Mouse (Mus musculus) telencephalon, adult 2 months (tissue): ENCODE results near the gene Tnfaip6.
"Not testable (repeated sequence)": the region's sequence is repeated elsewhere in the genome, so short reads cannot be mapped to it uniquely, and the experiment has no call there.

Experiments used
- DNase-seq: peaks from one replicate; pipeline ENCODE4 v3.0.0-alpha.2; 2011; ENCODE audit warnings: low read depth, low spot score

Tnfaip6 gene

GRCm38 (mm10) chr2:52037882-52038281 is at the start of gene Tnfaip6:
Gene Tnfaip6, plus strand, starts transcription at chr2:52038009.
- no peak for DNase-seq

- DNase-seq: no peak
Observed at GRCm38 (mm10) chr2:51989559-51989958, 48.2 kb upstream of the Tnfaip6 start.

- no peak for DNase-seq
Observed at GRCm38 (mm10) chr2:51991447-51991846, 46.4 kb upstream of the Tnfaip6 start.

- peak; percentile 34 for DNase-seq
Observed at GRCm38 (mm10) chr2:51999996-52000395, 37.8 kb upstream of the Tnfaip6 start.

DNA sequence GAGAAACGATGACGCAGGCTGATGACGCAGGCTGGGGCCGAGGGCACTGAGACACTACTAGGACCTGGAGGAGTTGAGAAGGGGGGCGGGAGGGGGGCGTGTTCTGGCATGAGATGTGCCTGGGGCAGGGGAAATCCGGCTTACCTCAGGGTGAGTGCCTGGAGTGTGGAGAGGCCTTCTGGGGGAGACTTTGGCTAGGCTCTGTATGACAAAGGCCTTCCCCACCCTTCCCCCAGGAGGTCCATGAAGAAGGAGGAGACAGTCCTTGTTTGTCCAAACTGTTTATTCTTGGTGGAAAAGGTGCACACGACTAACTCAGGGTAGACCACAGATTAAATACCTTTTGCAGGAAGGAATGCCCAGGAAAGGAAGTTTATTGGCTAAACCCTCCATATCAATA is 36.3 kb upstream of the Tnfaip6 start:
- no peak for DNase-seq

GRCm38 (mm10) chr2:52002299-52002698 is 35.5 kb upstream of the Tnfaip6 start:
- DNase-seq: not testable (repeated sequence)

DNA sequence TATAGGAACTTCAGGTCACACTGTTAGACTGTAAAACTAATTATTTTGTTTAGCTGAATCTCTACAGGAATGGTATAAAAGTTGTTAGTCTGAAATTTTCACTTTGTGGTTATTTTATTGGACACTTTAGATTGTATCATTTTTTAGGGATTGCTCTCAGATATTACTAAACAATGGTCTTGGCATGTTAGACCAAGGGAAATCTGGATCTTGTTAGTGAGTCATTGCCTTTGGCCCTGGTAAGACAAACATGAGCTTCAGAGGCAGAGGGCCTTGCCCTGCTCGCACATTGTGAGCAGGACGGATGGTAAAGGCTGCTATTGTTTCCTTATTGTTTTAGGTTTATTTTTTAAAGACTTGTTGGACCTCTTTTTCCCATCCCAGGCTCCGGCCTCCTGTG is 31.4 kb upstream of the Tnfaip6 start:
- DNase-seq: no peak

GRCm38 (mm10) chr2:52011820-52012219 is 26.0 kb upstream of the Tnfaip6 start:
- not testable (repeated sequence) for DNase-seq

DNA sequence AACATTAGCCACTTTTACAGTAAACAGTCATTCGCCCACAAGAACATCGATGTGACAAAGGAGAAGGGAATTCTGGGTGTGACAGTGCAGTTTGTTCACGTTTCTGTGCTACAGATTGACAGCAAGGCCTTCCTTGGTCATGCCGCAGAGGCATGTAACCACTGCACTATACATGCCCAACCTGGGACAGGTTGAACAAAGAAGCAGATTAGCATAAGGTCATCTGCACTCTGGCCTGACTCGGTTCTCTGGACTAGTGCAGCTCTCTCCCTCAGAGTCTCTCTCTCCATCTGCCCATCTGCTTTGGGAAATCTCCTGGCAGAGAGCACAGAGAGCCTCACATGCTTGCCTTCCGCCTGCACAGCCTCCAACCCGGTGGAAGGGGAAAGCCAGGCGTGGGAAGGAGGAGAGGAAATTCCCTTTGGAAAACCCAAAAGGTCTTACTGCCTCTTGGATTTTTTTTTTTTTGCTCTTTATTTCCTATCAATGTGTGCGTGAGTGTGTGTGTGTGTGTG is 24.4 kb upstream of the Tnfaip6 start:
- no peak for DNase-seq

GRCm38 (mm10) chr2:52016361-52016760 is 21.4 kb upstream of the Tnfaip6 start:
- DNase-seq: no peak

DNA sequence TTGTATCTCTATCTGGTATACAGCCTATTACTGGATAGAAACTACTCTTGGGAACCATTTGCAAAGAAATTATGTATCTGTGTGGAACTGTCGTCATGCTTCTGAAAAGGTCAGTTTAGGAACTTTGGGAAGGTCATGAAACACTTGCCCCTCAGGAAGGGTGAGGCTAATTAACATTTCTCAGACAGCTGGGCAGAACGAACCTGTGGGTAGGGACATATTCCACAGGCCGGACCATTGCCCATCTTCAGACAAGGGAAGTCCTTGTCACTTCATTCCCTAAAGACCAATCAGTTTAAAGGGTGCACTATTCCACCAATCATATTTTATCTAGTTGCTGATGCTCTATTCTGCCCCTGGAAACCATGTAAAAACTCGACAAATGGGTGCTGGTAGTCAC is 10.7 kb upstream of the Tnfaip6 start:
- DNase-seq: no peak

DNA sequence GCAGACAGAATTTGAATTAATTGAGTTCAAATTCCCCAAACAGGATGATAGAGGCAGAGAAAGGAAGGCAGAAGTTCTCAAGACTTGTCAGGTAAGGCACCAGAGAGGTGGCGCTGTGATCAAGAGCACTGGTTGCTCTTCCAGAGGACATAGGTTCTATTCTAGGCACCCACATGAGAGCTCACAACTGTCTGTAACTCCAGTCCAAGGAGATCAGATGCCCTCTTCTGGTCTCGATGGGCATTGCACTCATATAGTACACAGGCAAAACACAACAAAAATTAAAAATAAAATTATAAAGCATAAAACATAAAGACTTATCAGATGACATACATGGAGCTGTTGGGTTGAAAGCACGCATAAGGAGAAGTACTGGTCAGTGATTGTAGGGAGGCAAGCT is 8.4 kb upstream of the Tnfaip6 start:
- DNase-seq: no peak

DNA sequence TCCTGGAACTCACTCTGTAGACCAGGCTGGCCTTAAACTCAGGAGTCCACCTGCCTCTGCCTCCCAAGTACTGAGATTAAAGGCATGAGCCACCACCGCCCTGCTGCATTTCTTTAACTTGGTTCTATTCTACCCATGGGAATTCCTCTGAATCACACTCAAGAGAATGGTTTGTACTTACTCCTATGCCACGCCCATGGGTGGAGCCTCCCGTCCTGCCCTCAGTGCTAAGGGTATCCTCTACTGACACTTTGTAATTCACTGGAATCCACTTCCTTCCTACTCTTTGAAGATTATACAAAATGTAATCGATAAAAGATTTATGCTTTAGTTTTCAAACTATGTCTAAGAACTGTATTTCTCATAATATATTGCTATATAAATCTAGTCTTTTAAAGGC is 6.3 kb upstream of the Tnfaip6 start:
- DNase-seq: no peak

DNA sequence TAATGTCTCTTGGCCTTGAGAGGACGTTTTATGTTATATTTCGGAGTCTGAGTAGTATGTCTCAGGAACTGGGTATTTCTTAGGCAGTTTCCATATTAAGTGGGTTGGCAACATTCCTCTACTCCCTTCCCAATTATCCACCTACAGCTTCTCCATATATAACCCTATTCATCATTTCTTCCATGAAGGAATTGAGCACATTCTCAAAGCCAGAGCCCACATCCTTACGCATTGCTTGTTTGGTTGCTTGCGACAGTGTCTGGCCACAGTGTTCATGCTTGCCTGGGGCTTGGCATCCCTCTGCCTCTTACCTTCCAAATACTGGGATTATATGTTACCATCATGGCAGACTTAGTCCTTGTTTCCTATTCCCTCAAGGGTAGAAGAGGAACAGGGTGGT is 3.2 kb upstream of the Tnfaip6 start:
- no peak for DNase-seq

DNA sequence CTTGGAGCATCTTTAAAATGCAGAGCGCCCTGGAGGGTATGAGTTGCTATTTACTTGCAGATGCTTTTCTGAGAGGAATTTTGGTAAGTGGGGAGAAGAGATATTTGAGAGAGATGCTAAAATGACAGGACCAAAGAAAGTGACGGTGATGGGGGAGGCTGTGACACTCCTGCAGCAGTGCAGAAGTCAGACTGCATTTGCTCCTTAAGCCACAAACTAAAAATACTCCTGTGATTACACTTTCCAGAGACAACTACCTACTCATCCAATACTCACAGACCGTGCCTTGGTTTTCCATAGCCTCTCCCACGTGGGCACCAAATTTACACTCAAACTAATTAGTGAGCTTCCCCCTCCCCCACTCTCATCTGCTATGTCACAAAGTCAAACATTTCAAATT is 2.7 kb upstream of the Tnfaip6 start:
- DNase-seq: no peak

- no peak for DNase-seq
Observed at GRCm38 (mm10) chr2:52036929-52037595, 747 bp upstream of the Tnfaip6 start.

DNA sequence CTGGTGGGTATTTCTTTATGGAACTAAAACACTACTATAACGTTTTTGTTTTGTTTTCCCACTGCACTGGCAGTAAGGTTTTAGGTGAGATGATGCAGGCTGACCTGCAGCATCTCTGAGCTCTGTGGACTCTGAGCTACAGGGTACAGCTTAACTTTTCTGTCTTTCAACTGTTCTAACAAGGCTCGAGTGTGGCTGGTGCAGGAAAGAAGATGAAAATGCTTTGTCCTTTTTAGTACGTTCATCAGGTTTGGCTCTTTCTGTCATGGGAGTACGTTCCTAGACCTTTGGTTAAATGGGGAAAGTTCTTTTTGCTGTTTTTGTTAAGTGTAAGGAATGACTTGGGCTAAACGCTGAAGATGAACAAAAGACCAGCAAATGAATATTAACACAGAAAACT is 749 bp downstream of the Tnfaip6 start:
- no peak for DNase-seq

DNA sequence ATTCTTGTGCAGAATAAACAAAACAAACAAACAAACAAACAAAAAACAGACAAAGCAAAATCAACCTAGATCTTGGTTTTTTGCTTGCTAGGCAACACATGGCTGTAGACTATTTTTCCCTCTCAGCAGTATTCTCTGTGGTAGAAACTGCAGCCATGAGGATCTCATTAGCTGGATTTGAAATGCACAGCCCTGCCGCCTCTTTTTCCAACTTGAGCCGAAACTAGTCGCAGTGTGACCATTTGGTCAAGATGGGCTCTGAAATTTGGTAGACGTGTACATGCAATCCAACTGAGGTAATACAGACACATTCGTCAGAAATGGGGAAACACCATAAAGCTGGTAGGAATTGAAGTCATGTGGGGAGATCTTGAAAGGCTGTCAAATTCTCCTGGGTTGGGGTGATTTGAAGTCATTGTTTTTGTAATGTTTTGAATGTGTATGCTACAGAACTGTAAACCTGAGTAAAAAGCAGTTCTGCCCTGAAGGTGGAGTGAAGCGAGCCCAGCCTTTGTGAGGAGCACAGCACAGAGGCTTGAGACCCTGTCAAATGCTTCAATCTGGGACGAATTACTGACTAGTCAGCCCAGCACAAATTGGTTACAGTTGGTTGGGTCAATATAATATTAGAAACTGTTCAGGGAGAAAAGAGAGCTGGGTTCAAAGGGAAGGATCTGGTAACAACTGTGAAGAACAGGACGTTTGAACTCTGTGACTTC is 1.4 kb downstream of the Tnfaip6 start:
- no peak for DNase-seq

DNA sequence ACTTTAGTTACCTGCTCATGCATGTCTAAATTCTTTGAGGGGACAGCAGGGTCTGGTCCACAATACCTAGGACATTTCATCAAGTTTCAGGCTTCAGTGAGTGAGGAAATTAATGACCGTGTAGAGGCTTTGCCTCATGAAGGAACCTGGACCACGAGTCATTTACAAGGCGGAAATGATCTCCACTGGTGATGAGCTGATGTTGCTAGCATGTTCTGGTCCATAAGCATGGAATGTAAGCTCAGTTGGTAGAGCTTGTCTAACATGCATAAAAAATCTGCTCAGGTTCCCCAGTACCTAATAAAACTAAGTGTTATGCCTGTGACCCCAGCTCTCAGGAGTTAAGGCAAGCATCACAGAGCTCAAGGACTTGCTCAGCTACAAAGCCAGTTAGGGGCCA is 4.3 kb downstream of the Tnfaip6 start:
- no peak for DNase-seq

DNA sequence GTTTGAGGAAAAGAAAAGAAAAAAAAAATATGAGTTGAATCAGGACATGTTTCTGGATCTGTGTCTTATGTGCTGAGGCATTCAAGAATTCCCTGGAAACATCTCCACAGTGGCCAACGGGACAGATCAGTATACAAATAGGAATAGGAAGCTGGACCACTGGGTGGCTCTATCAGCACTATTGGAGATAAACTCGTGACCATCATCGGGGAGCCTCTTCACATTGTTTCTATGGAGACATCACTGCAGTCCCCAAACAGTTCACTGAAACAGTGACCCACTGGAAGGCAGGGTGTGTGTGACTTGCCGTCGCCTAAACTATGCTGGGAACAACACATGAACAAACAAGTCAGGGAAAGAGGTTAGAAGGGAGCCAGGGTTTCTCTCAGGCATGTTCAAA is 4.9 kb downstream of the Tnfaip6 start:
- DNase-seq: no peak

DNA sequence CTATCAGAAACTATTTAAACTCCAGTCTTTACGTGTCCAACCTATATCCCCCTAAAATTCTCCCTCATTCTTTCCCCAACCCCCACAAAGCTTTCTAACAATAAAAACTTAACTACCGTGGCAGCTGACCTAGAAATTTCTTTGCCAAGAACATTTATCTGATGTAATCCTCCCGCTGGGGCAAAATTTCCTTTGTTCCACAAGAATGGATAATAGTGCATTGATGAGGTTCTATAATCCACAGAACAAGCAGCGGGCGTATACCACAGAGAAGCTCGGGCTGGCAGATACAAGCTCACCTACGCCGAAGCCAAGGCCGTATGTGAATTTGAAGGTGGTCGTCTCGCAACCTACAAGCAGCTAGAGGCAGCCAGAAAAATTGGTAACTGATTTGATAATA is 5.7 kb downstream of the Tnfaip6 start:
- no peak for DNase-seq

DNA sequence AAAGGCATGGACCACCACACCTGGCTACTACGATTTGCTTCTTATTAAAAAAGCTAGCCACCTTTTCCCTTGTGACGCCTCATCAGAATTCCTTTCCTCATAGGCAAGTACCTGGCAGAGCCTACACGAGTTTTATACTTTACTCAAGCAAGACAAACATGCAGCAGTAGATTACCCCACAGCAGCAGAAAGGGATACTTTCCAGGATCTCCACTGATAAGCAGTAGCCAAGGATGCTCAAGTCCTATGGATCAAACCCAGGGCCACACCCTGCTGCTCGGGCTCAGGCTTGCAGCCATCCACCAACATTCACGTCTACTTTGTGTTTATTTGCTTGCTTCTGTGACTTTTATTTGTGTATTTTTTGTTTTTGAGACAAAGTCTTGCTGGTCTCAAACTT is 8.2 kb downstream of the Tnfaip6 start:
- DNase-seq: no peak

GRCm38 (mm10) chr2:52050823-52051222 is 13.0 kb downstream of the Tnfaip6 start:
- DNase-seq: no peak
